Mouse (Mus musculus): ENCODE measurements at regions not wholly inside any gene's neighbourhood (a gene's known extent, or its start where the extent isn't known, plus 50 kb on each side); places are given as distances from the start of the nearest gene placed in this dataset.
A peak's percentile ranks its signal among the peaks of the same experiment; 100 is the strongest.

- no peak for ATAC-seq (replicated peaks)
- H3K4me2 ChIP-seq: no peak overlapping the region
- no peaks in the 10 kb centered on the region for H3K4me1 ChIP-seq
- H3K27me3 ChIP-seq (replicated peaks): no peaks in the 10 kb centered on the region
- H3K9me3 ChIP-seq: no peaks in the 10 kb centered on the region
- WGBS: 87% methylated on average over 9 of the region's 9 CpGs
- H3K4me3 ChIP-seq: no peak overlapping the region
- H3K36me3 ChIP-seq (replicated peaks): no peaks in the 10 kb centered on the region
- H3K9ac ChIP-seq: no peak overlapping the region
- H3K27ac ChIP-seq: no peak overlapping the region
Observed at GRCm38 (mm10) chr8:116196623-116197184, 308.1 kb upstream of the Dynlrb2 start.

- Histone ChIP-seq H3K4me2 (no peak overlapping the region), H3K4me1 (no peaks in the 10 kb centered on the region), H3K27ac (no peak overlapping the region), H3K4me3 (no peak overlapping the region), H3K27me3 (replicated peaks) (no peaks in the 10 kb centered on the region), H3K36me3 (replicated peaks) (no peaks in the 10 kb centered on the region), H3K9me3 (no peaks in the 10 kb centered on the region), H3K9ac (no peak overlapping the region)
- 30% methylated on average over 3 of the region's 3 CpGs for WGBS
- no peak for ATAC-seq (replicated peaks)
Observed at GRCm38 (mm10) chr8:116192096-116192495, 312.7 kb upstream of the Dynlrb2 start.

DNA sequence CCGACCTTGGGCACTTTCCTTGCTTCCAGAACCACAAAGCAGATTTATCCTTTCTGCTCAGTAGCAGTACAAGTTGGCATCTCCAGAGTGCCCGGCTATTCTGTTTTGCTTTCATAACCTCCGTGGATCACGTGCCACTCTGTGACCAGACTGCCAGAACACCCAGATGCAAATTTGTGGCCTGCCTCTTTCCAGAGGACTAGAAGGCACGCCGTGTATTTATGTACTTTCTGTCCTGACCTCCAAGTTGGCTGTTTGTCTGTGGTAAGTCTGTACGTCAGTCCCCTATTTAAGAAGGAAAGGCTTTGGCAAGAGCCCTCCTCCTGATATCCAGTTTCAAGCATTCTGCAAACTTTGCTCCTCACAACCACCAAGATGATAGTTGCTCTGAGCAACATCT lies 319.6 kb upstream of the Dynlrb2 start:
- Histone ChIP-seq H3K27me3 (replicated peaks) (no peaks in the 10 kb centered on the region), H3K9ac (no peak overlapping the region), H3K4me2 (no peak overlapping the region), H3K27ac (no peak overlapping the region), H3K36me3 (replicated peaks) (no peaks in the 10 kb centered on the region), H3K4me3 (no peak overlapping the region), H3K4me1 (0 out of 2 replicates have a peak, but pooled peaks cover 5% of the 10 kb centered on the region), H3K9me3 (no peaks in the 10 kb centered on the region)
- ATAC-seq (replicated peaks): no peak
- WGBS: 90% methylated on average over 7 of the region's 7 CpGs

DNA sequence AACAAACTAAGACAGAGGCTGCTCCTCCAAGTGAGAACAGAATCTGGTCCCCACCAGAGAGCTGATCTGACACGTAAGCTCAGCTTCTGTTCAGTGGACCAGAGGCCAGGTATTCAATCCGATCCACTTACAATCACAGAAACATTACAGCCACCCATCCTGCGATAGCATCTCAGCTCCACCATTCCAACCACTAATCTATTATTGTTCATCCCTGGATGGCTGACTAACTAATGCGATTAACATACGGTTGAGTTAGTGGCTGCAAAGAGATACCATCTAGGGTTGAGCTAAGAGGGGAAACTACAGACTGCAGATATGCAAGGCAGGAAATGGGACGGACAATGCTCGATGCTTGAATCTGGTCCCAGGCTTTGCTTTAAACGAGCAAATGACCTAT lies 320.5 kb upstream of the Dynlrb2 start:
- Histone ChIP-seq H3K9ac (no peak overlapping the region), H3K4me3 (no peak overlapping the region), H3K27me3 (replicated peaks) (no peaks in the 10 kb centered on the region), H3K36me3 (replicated peaks) (no peaks in the 10 kb centered on the region), H3K4me1 (0 out of 2 replicates have a peak, but pooled peaks cover 5% of the 10 kb centered on the region), H3K9me3 (no peaks in the 10 kb centered on the region), H3K27ac (no peak overlapping the region), H3K4me2 (no peak overlapping the region)
- 72% methylated on average over 8 of the region's 8 CpGs for WGBS
- no peak for ATAC-seq (replicated peaks)

GRCm38 (mm10) chr8:116177946-116178345 lies 326.8 kb upstream of the Dynlrb2 start:
- ATAC-seq (replicated peaks): no peak
- WGBS: 77% methylated on average over 2 of the region's 2 CpGs
- H3K9me3 ChIP-seq: no peaks in the 10 kb centered on the region
- no peak overlapping the region for H3K27ac ChIP-seq
- H3K36me3 ChIP-seq (replicated peaks): no peaks in the 10 kb centered on the region
- no peaks in the 10 kb centered on the region for H3K4me1 ChIP-seq
- no peak overlapping the region for H3K4me3 ChIP-seq
- H3K9ac ChIP-seq: no peak overlapping the region
- H3K27me3 ChIP-seq (replicated peaks): no peaks in the 10 kb centered on the region
- H3K4me2 ChIP-seq: no peak overlapping the region

DNA sequence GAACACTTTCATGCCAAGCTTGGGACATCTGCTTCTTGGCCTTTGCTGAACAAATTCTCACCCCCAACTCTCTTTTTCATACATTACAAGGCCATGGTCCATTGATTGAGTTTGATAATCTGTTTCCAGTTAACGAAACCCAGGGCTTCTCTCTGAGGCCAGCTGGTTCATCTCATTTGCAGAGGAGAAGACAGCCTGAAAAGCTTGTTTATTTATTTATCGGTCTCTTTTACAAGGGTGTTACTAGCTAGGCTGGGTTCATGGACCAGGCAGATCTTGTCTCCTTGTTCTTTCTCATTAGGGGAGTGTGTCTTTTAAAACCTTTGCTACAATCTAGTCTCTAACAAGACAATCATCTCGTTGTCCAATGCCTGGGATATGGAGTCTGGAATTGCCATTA lies 329.9 kb upstream of the Dynlrb2 start:
- no peak overlapping the region for H3K4me3 ChIP-seq
- H3K4me2 ChIP-seq: no peak overlapping the region
- WGBS: 66% methylated on average over 3 of the region's 3 CpGs
- H3K27ac ChIP-seq: no peak overlapping the region
- no peaks in the 10 kb centered on the region for H3K36me3 ChIP-seq (replicated peaks)
- no peaks in the 10 kb centered on the region for H3K4me1 ChIP-seq
- no peak for ATAC-seq (replicated peaks)
- no peaks in the 10 kb centered on the region for H3K9me3 ChIP-seq
- H3K9ac ChIP-seq: no peak overlapping the region
- H3K27me3 ChIP-seq (replicated peaks): no peaks in the 10 kb centered on the region

DNA sequence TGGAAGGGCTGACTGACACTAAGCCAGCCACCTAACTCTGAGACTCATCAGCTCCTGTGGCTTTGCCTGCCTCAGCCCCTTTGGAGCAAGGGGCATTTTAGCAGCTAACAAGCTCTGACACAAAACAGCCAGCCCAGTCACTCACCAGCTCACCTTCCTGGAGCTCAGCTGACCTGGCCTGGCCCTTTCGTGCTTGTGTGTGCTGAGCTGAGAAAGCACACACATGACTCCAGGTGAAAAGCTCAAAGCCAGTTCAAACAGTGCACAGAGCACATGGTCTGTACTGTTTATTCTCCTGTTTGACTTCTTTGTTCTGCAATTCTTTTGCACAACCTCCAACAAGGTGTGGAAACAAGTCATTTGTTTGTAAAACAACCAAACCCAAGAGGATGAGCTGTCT lies 330.8 kb upstream of the Dynlrb2 start:
- 63% methylated on average over 1 of the region's 1 CpGs for WGBS

DNA sequence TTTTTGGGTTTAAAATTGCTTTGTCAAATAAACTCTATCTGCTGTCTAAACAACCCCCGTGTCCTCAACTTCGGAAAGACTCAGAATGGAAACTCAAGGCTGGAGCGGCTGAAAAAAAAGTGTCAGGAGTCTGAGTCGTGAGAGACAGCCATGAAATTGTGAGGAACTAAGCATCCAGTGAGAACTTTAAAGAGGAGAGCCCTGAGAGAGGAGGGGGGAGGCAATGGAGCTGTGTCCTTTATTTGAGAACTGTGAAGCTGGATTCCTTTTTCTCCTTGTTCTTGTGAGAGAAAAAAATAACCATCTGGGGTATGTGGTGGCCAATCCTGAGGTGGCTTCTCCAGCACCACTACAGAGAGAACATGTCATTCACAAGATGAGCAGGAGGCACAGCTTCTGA lies 336.9 kb upstream of the Dynlrb2 start:
- Histone ChIP-seq H3K36me3 (replicated peaks) (no peaks in the 10 kb centered on the region), H3K27me3 (replicated peaks) (no peaks in the 10 kb centered on the region), H3K4me1 (peaks cover 6% of the 10 kb centered on the region; the same call in 1 of the 2 replicates), H3K27ac (no peak overlapping the region), H3K9ac (no peak overlapping the region), H3K9me3 (no peaks in the 10 kb centered on the region), H3K4me3 (no peak overlapping the region), H3K4me2 (no peak overlapping the region)
- 40% methylated on average over 4 of the region's 4 CpGs for WGBS
- ATAC-seq (replicated peaks): no peak

More for the DNA sequence above, 330.8 kb upstream of the Dynlrb2 start:
- H3K27ac ChIP-seq: no peak overlapping the region
- H3K9me3 ChIP-seq: no peaks in the 10 kb centered on the region
- H3K9ac ChIP-seq: no peak overlapping the region
- H3K36me3 ChIP-seq (replicated peaks): no peaks in the 10 kb centered on the region
- no peak overlapping the region for H3K4me2 ChIP-seq
- no peaks in the 10 kb centered on the region for H3K27me3 ChIP-seq (replicated peaks)
- H3K4me3 ChIP-seq: no peak overlapping the region
- no peaks in the 10 kb centered on the region for H3K4me1 ChIP-seq
- no peak for ATAC-seq (replicated peaks)

- H3K9ac ChIP-seq: no peak overlapping the region
- no peaks in the 10 kb centered on the region for H3K36me3 ChIP-seq (replicated peaks)
- H3K4me2 ChIP-seq: 0 out of 2 replicates have a peak overlapping the region, but pooled peaks have one; percentile 9
- no peak overlapping the region for H3K4me3 ChIP-seq
- H3K27me3 ChIP-seq (replicated peaks): no peaks in the 10 kb centered on the region
- peak overlapping the region; percentile 47; the same call in 1 of the 2 replicates for H3K27ac ChIP-seq
- H3K9me3 ChIP-seq: no peaks in the 10 kb centered on the region
- H3K4me1 ChIP-seq: peaks cover 6% of the 10 kb centered on the region; the same call in 1 of the 2 replicates
- no peak for ATAC-seq (replicated peaks)
- 10% methylated on average over 8 of the region's 8 CpGs for WGBS
Observed at GRCm38 (mm10) chr8:116164989-116165299, 339.8 kb upstream of the Dynlrb2 start.

GRCm38 (mm10) chr8:116164190-116164988 lies 340.4 kb upstream of the Dynlrb2 start:
- 31% methylated on average over 5 of the region's 5 CpGs for WGBS
- Histone ChIP-seq H3K36me3 (replicated peaks) (no peaks in the 10 kb centered on the region), H3K27me3 (replicated peaks) (no peaks in the 10 kb centered on the region), H3K9me3 (no peaks in the 10 kb centered on the region), H3K27ac (peak overlapping the region; percentile 47; the same call in 1 of the 2 replicates), H3K9ac (no peak overlapping the region), H3K4me1 (peaks cover 6% of the 10 kb centered on the region; the same call in 1 of the 2 replicates), H3K4me3 (no peak overlapping the region), H3K4me2 (0 out of 2 replicates have a peak overlapping the region, but pooled peaks have one; percentile 9)
- ATAC-seq (replicated peaks): no peak

DNA sequence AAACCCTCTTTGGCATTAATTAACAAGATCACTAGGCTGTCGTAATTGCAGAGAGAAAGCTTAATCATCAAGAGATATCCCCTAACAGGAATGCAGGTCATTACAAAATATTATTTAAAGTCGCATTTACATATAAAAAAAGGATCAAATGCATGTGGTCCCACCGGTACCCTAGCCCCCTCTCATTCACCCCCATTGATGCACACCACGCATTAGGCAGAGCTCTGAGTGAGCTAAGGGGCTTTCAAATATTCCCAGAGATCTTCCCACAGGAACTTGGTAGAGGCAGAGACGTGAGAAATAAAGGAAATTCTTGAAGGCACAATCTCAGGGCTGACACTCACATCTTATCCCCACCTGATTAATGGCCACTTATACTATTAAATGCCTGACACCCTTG lies 343.8 kb upstream of the Dynlrb2 start:
- peaks cover 6% of the 10 kb centered on the region; the same call in 1 of the 2 replicates for H3K4me1 ChIP-seq
- no peak overlapping the region for H3K9ac ChIP-seq
- no peaks in the 10 kb centered on the region for H3K36me3 ChIP-seq (replicated peaks)
- no peak overlapping the region for H3K4me3 ChIP-seq
- no peak overlapping the region for H3K4me2 ChIP-seq
- WGBS: 51% methylated on average over 5 of the region's 5 CpGs
- no peak overlapping the region for H3K27ac ChIP-seq
- no peaks in the 10 kb centered on the region for H3K27me3 ChIP-seq (replicated peaks)
- ATAC-seq (replicated peaks): no peak
- H3K9me3 ChIP-seq: no peaks in the 10 kb centered on the region

GRCm38 (mm10) chr8:116143687-116144573 lies 360.8 kb upstream of the Dynlrb2 start:
- Histone ChIP-seq H3K27me3 (replicated peaks) (no peaks in the 10 kb centered on the region), H3K4me3 (no peak overlapping the region), H3K36me3 (replicated peaks) (no peaks in the 10 kb centered on the region), H3K9ac (no peak overlapping the region), H3K4me1 (peaks cover 9% of the 10 kb centered on the region), H3K4me2 (no peak overlapping the region), H3K27ac (no peak overlapping the region), H3K9me3 (no peaks in the 10 kb centered on the region)
- ATAC-seq (replicated peaks): no peak
- 31% methylated on average over 13 of the region's 13 CpGs for WGBS
